Comparison of ENCODE assay signal across 8 mouse cellular contexts in genomic region chr5:134638461-134639268, GRCm38 (mm10). TPM values are rescaled to one million over a fixed set of nuclear protein-coding genes. Genes with fewer than 3 reads are reported as not detected.
DNase-seq lines count a peak whose midpoint lies in the region; ATAC-seq and TF ChIP-seq lines count a peak whose summit lies in the region.

No protein-coding gene starts in this region.

- H3K27ac ChIP-seq in heart, embryonic 16.5 days (ENCODE audit: low read length): peak overlapping the region; percentile 95
- H3K27ac ChIP-seq in embryonic facial prominence, embryonic 14.5 days (replicated peaks; ENCODE audit: low read depth, low read length): peak overlapping the region; percentile 96
- peak overlapping the region; percentile 96 for H3K27ac ChIP-seq in limb, embryonic 12.5 days
- peak overlapping the region; percentile 88 for H3K27ac ChIP-seq in small intestine, adult 2 months (ENCODE audit: insufficient read depth, low read depth, low read length)

- no peak for DNase-seq in heart, postnatal 10 days
- DNase-seq in embryonic facial prominence, embryonic 14.5 days (ENCODE audit: low spot score): no peak
- no peak for DNase-seq in natural killer cell, adult 2 months (ENCODE audit: low spot score in 2 of 2)
- DNase-seq in cerebellum, postnatal 14 days: no peak

- ATAC-seq in heart, embryonic 16.5 days (replicated peaks; ENCODE audit: extremely low read depth, insufficient read depth, low FRiP score): peak; percentile 64
- ATAC-seq in embryonic facial prominence, embryonic 14.5 days (ENCODE audit: low read depth): peak; percentile 77
- ATAC-seq in limb, embryonic 12.5 days (ENCODE audit: insufficient number of reproducible peaks, insufficient read depth, low FRiP score, low TSS enrichment, low read depth): peak; percentile 71

- no peaks in the 10 kb centered on the region for H3K27me3 ChIP-seq in heart, embryonic 16.5 days (ENCODE audit: control insufficient read depth, insufficient read depth, low read length)
- H3K27me3 ChIP-seq in E14TG2a.4 (ENCODE audit: insufficient read depth, low read length): no peaks in the 10 kb centered on the region
- H3K27me3 ChIP-seq in embryonic facial prominence, embryonic 14.5 days (replicated peaks; ENCODE audit: control insufficient read depth, insufficient read depth, low read length): no peaks in the 10 kb centered on the region
- no peaks in the 10 kb centered on the region for H3K27me3 ChIP-seq in limb, embryonic 12.5 days
- no peaks in the 10 kb centered on the region for H3K27me3 ChIP-seq in small intestine, adult 2 months (ENCODE audit: control insufficient read depth, insufficient read depth, low read length)

- peak overlapping the region; percentile 95 for H3K9ac ChIP-seq in heart, embryonic 16.5 days (ENCODE audit: low read length)
- H3K9ac ChIP-seq in embryonic facial prominence, embryonic 14.5 days (ENCODE audit: low read depth, low read length): peak overlapping the region; percentile 99
- peak overlapping the region; percentile 98 for H3K9ac ChIP-seq in limb, embryonic 12.5 days (replicated peaks)

- H3K4me3 ChIP-seq in heart, embryonic 16.5 days (ENCODE audit: low read length): peak overlapping the region; percentile 82
- peak overlapping the region; percentile 97 for H3K4me3 ChIP-seq in E14TG2a.4 (replicated peaks; ENCODE audit: low read length)
- peak overlapping the region; percentile 97 for H3K4me3 ChIP-seq in embryonic facial prominence, embryonic 14.5 days (ENCODE audit: low read depth, low read length)
- peak overlapping the region; percentile 99 for H3K4me3 ChIP-seq in limb, embryonic 12.5 days (replicated peaks)
- peak overlapping the region; percentile 81 for H3K4me3 ChIP-seq in small intestine, adult 2 months (ENCODE audit: low read depth, low read length)

- H3K4me2 ChIP-seq in heart, embryonic 16.5 days (ENCODE audit: low read depth, low read length): peak overlapping the region; percentile 89
- peak overlapping the region; percentile 72 for H3K4me2 ChIP-seq in embryonic facial prominence, embryonic 14.5 days (ENCODE audit: low read depth, low read length)
- H3K4me2 ChIP-seq in limb, embryonic 12.5 days: peak overlapping the region; percentile 66

- H3K4me1 ChIP-seq in heart, embryonic 16.5 days (ENCODE audit: control insufficient read depth, insufficient read depth, low read length): peaks cover 12% of the 10 kb centered on the region
- H3K4me1 ChIP-seq in E14TG2a.4 (replicated peaks; ENCODE audit: low read depth, low read length): peaks cover 64% of the 10 kb centered on the region
- peaks cover 11% of the 10 kb centered on the region; the same call in 1 of the 2 replicates for H3K4me1 ChIP-seq in embryonic facial prominence, embryonic 14.5 days (ENCODE audit: control insufficient read depth, insufficient read depth, low read length)
- peaks cover 12% of the 10 kb centered on the region for H3K4me1 ChIP-seq in limb, embryonic 12.5 days (replicated peaks)
- H3K4me1 ChIP-seq in small intestine, adult 2 months (ENCODE audit: control insufficient read depth, insufficient read depth, insufficient read length, low read length): peaks cover 5% of the 10 kb centered on the region; the same call in 1 of the 2 replicates

- peaks cover 7% of the 10 kb centered on the region for H3K36me3 ChIP-seq in heart, embryonic 16.5 days (ENCODE audit: control insufficient read depth, insufficient read depth)
- H3K36me3 ChIP-seq in E14TG2a.4 (ENCODE audit: insufficient read depth, low read length): peaks cover 37% of the 10 kb centered on the region
- H3K36me3 ChIP-seq in embryonic facial prominence, embryonic 14.5 days (ENCODE audit: control insufficient read depth, insufficient read depth, low read length): peaks cover 27% of the 10 kb centered on the region
- peaks cover 29% of the 10 kb centered on the region for H3K36me3 ChIP-seq in limb, embryonic 12.5 days
- H3K36me3 ChIP-seq in small intestine, adult 2 months (ENCODE audit: control insufficient read depth, insufficient read depth, low read length): peaks cover 12% of the 10 kb centered on the region

- WGBS in heart, embryonic 16.5 days: under 1% methylated on average over 84 of the region's 85 CpGs
- under 1% methylated on average over 30 of the region's 85 CpGs for WGBS in embryonic facial prominence, embryonic 14.5 days
- 1% methylated on average over 72 of the region's 85 CpGs for WGBS in limb, embryonic 12.5 days
- WGBS in small intestine, adult 2 months: under 1% methylated on average over 85 of the region's 85 CpGs

- intact Hi-C loops in heart, postnatal 10 days (cut with DNase I): loop anchor here (5.0 kb wide), 1 partner anchor 49 kb away; the partner anchor contains the start of gene Limk1

- no peak for TF ChIP-seq POLR2A in small intestine, adult 2 months (IDR thresholded peaks at IDR 0.05; ENCODE audit: low read depth, low read length)

- no peak for TF ChIP-seq CTCF in E14TG2a.4 (conservative IDR thresholded peaks at IDR 0.05; ENCODE audit: low read length)
- TF ChIP-seq CTCF in small intestine, adult 2 months (IDR thresholded peaks at IDR 0.05; ENCODE audit: extremely low read depth, insufficient read length, insufficient replicate concordance, low read depth, low read length): no peak

- no peaks in the 10 kb centered on the region for H3K9me3 ChIP-seq in heart, embryonic 16.5 days (replicated peaks; ENCODE audit: control insufficient read depth, low read length)
- no peaks in the 10 kb centered on the region for H3K9me3 ChIP-seq in E14TG2a.4 (ENCODE audit: low read length)
- no peaks in the 10 kb centered on the region for H3K9me3 ChIP-seq in embryonic facial prominence, embryonic 14.5 days (ENCODE audit: control insufficient read depth, low read length)
- H3K9me3 ChIP-seq in limb, embryonic 12.5 days: no peaks in the 10 kb centered on the region

RNA-seq across cellular contexts. Expression of gene Eif4h, which starts 0.6 kb away (rescaled TPM):
- 347 and 358 TPM in 2 replicates for polyA plus RNA-seq in heart, embryonic 16.5 days (2015; fragmentation: Nextera tagmentation; extraction: Ambion mirVana)
- 100 to 1,000 TPM; 213 to 216 TPM for total RNA-seq in heart, postnatal 10 days (2021)
- 365 and 410 TPM in 2 replicates for polyA plus RNA-seq in embryonic facial prominence, embryonic 14.5 days (2014; fragmentation: Nextera tagmentation; extraction: Ambion mirVana)
- 523 and 531 TPM in 2 replicates for polyA plus RNA-seq in limb, embryonic 12.5 days (2016; fragmentation: Nextera tagmentation; extraction: Ambion mirVana)
- 99.4 and 256 TPM in 2 replicates for polyA plus RNA-seq in small intestine, adult 2 months (2012; rRNA removed)

RNA-seq across cellular contexts. Expression of gene Lat2, which starts 23.8 kb away (rescaled TPM):
- 4.5 and 5.7 TPM in 2 replicates for polyA plus RNA-seq in heart, embryonic 16.5 days (2015; fragmentation: Nextera tagmentation; extraction: Ambion mirVana)
- total RNA-seq in heart, postnatal 10 days (2021): 1 to 10 TPM; 2.8 to 4.5 TPM
- 2.8 and 4.5 TPM in 2 replicates for polyA plus RNA-seq in embryonic facial prominence, embryonic 14.5 days (2014; fragmentation: Nextera tagmentation; extraction: Ambion mirVana)
- 2.8 and 3.9 TPM in 2 replicates for polyA plus RNA-seq in limb, embryonic 12.5 days (2016; fragmentation: Nextera tagmentation; extraction: Ambion mirVana)
- 4.0 and 6.9 TPM in 2 replicates for polyA plus RNA-seq in small intestine, adult 2 months (2012; rRNA removed)

RNA-seq across cellular contexts. Expression of gene Limk1, which starts 49.7 kb away (rescaled TPM):
- 4.6 and 5.1 TPM in 2 replicates for polyA plus RNA-seq in heart, embryonic 16.5 days (2015; fragmentation: Nextera tagmentation; extraction: Ambion mirVana)
- 10 to 100 TPM; 10.0 to 11.4 TPM for total RNA-seq in heart, postnatal 10 days (2021)
- 6.2 and 8.5 TPM in 2 replicates for polyA plus RNA-seq in embryonic facial prominence, embryonic 14.5 days (2014; fragmentation: Nextera tagmentation; extraction: Ambion mirVana)
- polyA plus RNA-seq in limb, embryonic 12.5 days (2016; fragmentation: Nextera tagmentation; extraction: Ambion mirVana): 10.0 and 10.6 TPM in 2 replicates
- 6.4 and 6.8 TPM in 2 replicates for polyA plus RNA-seq in small intestine, adult 2 months (2012; rRNA removed)

RNA-seq across cellular contexts. Expression of gene Rfc2, which starts 57.5 kb away (rescaled TPM):
- 190 and 224 TPM in 2 replicates for polyA plus RNA-seq in heart, embryonic 16.5 days (2015; fragmentation: Nextera tagmentation; extraction: Ambion mirVana)
- 10 to 100 TPM; 37.6 to 39.8 TPM for total RNA-seq in heart, postnatal 10 days (2021)
- 224 and 240 TPM in 2 replicates for polyA plus RNA-seq in embryonic facial prominence, embryonic 14.5 days (2014; fragmentation: Nextera tagmentation; extraction: Ambion mirVana)
- 325 and 350 TPM in 2 replicates for polyA plus RNA-seq in limb, embryonic 12.5 days (2016; fragmentation: Nextera tagmentation; extraction: Ambion mirVana)
- 15.1 and 35.4 TPM in 2 replicates for polyA plus RNA-seq in small intestine, adult 2 months (2012; rRNA removed)
